Mouse (Mus musculus) v-Abl transformed pro-B cells (cell line): ENCODE data around the gene Tmbim4.

ENCODE experiments used
- in situ Hi-C, 2 experiments: fragments of 400-800 bp; cut with MboI; formaldehyde crosslinking; loops; one replicate each; pipeline ENCODE4 v1.15.1; 2025; ENCODE audit not compliant: unreplicated experiment in 2 of 2

Gene Tmbim4

GRCm38 (mm10) chr10:120201131-120201921, at the start of gene Tmbim4:
Tmbim4 (plus strand) TSS chr10:120201590.
- in situ Hi-C loops = loop anchor here in 1 of 2 experiments (10.0 kb wide), 2 partner anchors 1283 to 1423 kb away; partner anchors contain the start of gene Xpot

- in situ Hi-C loops = no loop called here
Observed at GRCm38 (mm10) chr10:120151672-120152071, 49.7 kb upstream of the Tmbim4 start.

GRCm38 (mm10) chr10:120153911-120154310, 47.5 kb upstream of the Tmbim4 start:
- in situ Hi-C loops = no loop called here

- in situ Hi-C loops = no loop called here
Observed at GRCm38 (mm10) chr10:120160533-120160932, 40.9 kb upstream of the Tmbim4 start.

GRCm38 (mm10) chr10:120162840-120163239, 38.5 kb upstream of the Tmbim4 start:
- in situ Hi-C loops = no loop called here

- in situ Hi-C loops = no loop called here
Observed at GRCm38 (mm10) chr10:120163490-120163889, 37.9 kb upstream of the Tmbim4 start.

GRCm38 (mm10) chr10:120164931-120165792, 36.2 kb upstream of the Tmbim4 start:
- in situ Hi-C loops = no loop called here

GRCm38 (mm10) chr10:120165793-120166503, 35.4 kb upstream of the Tmbim4 start:
- in situ Hi-C loops = no loop called here

- in situ Hi-C loops = no loop called here
Observed at GRCm38 (mm10) chr10:120168070-120168469, 33.3 kb upstream of the Tmbim4 start.

- in situ Hi-C loops = no loop called here
Observed at GRCm38 (mm10) chr10:120169064-120169463, 32.3 kb upstream of the Tmbim4 start.

- in situ Hi-C loops = no loop called here
Observed at GRCm38 (mm10) chr10:120169841-120170240, 31.5 kb upstream of the Tmbim4 start.

GRCm38 (mm10) chr10:120170277-120170676, 31.1 kb upstream of the Tmbim4 start:
- in situ Hi-C loops = no loop called here

- in situ Hi-C loops = no loop called here
Observed at GRCm38 (mm10) chr10:120171340-120171739, 30.1 kb upstream of the Tmbim4 start.

GRCm38 (mm10) chr10:120174192-120174705, 27.1 kb upstream of the Tmbim4 start:
- in situ Hi-C loops = no loop called here

- in situ Hi-C loops = loop anchor here (5.0 kb wide), 1 partner anchor 44 kb away; the partner anchor contains the start of gene Llph (in 2 of the 2)
Observed at GRCm38 (mm10) chr10:120182887-120183286, 18.5 kb upstream of the Tmbim4 start.

- in situ Hi-C loops = loop anchor here (5.0 kb wide), 1 partner anchor 44 kb away; the partner anchor contains the start of gene Llph (in 2 of the 2)
Observed at GRCm38 (mm10) chr10:120183342-120183741, 18.0 kb upstream of the Tmbim4 start.

GRCm38 (mm10) chr10:120188513-120188912, 12.9 kb upstream of the Tmbim4 start:
- in situ Hi-C loops = no loop called here

- in situ Hi-C loops = no loop called here
Observed at GRCm38 (mm10) chr10:120189276-120189675, 12.1 kb upstream of the Tmbim4 start.

- in situ Hi-C loops = loop anchor here in 1 of 2 experiments (10.0 kb wide), 2 partner anchors 785 to 1175 kb away; partner anchors contain the start of gene Gns
Observed at GRCm38 (mm10) chr10:120189782-120190181, 11.6 kb upstream of the Tmbim4 start.

- in situ Hi-C loops = loop anchor here in 1 of 2 experiments (10.0 kb wide), 2 partner anchors 786 to 1174 kb away; partner anchors contain the start of gene Gns
Observed at GRCm38 (mm10) chr10:120191165-120191564, 10.2 kb upstream of the Tmbim4 start.
